Mouse (Mus musculus) v-Abl transformed pro-B cells (cell line): ENCODE results near the gene Asb4.

Source experiments
- in situ Hi-C, 2 experiments: fragments of 400-800 bp; cut with MboI; formaldehyde crosslinking; loops; one replicate each; pipeline ENCODE4 v1.15.1; 2025; ENCODE audit not compliant: unreplicated experiment in 2 of 2

The Asb4 gene

GRCm38 (mm10) chr6:5442316-5443085, 59.3 kb downstream of the Asb4 start:
- in situ Hi-C loops: no loop called here

GRCm38 (mm10) chr6:5443104-5443863, 60.1 kb downstream of the Asb4 start:
- in situ Hi-C loops: no loop called here

DNA sequence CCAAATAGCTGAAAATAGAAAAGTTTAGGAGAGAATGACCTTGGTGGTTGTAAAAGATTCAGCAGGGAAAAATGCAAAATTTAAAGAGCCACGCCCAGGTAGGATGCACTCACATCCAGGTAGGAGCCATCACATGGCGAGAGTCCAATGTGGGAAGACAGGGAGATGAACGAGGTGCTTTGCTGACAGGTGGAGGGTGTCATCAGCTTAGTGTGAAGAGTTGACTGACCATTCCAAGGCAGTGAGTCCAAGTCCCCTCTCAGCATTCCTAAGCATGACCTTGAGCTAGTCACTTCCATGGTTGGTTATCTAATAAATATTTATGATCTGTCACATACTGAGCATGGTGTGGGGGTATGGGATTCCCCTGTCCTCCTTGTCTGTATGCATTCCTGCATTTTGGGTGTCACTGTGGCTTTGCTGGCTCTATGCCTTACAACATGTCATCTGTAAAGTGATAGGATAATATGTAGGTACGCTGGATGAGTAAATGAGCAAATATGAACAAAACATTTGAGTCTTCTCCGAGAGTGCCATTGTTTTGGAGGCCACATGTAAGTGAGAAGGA, 61.2 kb downstream of the Asb4 start:
- in situ Hi-C loops: no loop called here

DNA sequence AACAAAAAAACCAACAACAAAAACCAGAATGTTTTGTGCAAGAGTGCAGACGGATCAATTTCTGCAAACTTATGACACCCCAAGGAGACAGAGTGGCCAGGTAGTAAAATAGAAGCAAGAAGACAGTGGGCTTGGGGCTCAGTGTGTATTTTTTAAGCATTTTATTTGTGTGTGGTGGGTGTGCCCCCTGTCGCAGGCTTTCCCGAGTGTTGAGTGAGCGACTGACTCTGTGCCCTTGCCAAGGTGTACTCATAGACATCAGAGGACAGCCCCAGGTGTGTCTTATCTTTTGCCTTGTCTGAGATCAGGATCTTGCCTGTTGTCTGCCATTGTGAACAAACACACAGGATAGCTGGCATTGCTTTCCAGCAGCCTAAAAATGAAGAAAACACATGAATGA, 63.8 kb downstream of the Asb4 start:
- in situ Hi-C loops: no loop called here

DNA sequence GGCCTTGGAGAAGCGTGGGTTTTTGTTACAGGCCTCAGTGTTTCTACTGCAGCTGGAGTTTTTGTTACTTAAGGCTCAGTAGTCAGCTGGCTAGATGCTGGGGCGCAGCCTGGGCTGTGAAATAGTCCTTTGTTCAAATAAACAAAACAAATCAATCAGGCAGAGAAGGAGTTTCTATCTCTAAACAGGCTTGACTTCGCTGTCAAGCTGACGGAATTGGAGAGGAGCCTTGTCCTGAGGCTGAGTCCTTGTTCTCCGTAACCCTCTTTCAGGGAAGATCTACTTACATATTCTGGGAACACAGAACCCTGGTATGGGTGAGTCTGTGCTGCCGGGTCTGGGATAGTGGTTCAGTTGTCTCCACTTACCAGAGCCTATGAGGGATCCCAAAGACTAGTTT, 64.4 kb downstream of the Asb4 start:
- in situ Hi-C loops: no loop called here

GRCm38 (mm10) chr6:5448396-5448795, 65.2 kb downstream of the Asb4 start:
- in situ Hi-C loops: no loop called here

DNA sequence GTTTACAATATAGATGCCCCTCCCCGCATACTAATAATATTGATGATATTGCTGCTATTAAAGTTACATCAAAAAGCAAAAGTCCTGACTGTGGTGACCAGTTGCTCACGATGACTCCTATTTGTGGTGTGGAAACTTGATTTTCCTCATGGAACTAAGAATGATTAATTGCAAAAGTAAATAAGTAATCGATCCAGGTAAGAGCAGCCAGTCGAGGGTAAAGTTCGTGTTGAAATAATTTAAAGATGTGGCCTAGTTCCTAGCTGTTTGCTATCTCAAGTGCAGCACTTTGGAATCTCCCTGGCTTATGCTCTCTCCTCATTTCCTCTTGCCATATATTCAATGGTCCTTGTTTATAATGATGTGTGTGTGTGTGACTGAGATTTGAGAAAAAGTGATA, 66.7 kb downstream of the Asb4 start:
- in situ Hi-C loops: no loop called here

- in situ Hi-C loops: no loop called here
These were observed 72.7 kb downstream of the Asb4 start for GRCm38 (mm10) chr6:5455836-5456235.

GRCm38 (mm10) chr6:5470480-5471318, 87.5 kb downstream of the Asb4 start:
- in situ Hi-C loops: no loop called here

- in situ Hi-C loops: no loop called here
These were observed 89.5 kb downstream of the Asb4 start for GRCm38 (mm10) chr6:5472692-5473091.

- in situ Hi-C loops: no loop called here
These were observed 90.8 kb downstream of the Asb4 start for GRCm38 (mm10) chr6:5474021-5474420.

DNA sequence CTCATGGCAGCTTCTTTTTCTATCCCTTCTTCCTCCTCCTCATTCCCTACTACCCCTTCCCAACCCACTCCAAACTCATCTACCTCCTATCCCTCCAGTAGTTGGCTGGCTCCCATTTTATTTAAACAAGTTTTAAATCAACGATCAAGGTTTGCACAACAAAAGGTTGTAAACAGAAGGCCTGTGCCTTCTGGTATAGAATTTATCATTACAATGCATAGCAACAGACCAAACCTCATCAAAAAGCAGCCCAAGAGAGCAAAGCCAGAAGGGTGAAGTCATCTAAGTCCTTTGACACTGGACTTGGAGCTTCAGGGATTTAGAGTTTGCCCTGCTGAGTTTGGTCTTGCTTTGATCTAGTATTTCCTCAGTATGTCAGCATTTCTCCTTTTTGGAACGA, 97.9 kb downstream of the Asb4 start:
- in situ Hi-C loops: no loop called here

DNA sequence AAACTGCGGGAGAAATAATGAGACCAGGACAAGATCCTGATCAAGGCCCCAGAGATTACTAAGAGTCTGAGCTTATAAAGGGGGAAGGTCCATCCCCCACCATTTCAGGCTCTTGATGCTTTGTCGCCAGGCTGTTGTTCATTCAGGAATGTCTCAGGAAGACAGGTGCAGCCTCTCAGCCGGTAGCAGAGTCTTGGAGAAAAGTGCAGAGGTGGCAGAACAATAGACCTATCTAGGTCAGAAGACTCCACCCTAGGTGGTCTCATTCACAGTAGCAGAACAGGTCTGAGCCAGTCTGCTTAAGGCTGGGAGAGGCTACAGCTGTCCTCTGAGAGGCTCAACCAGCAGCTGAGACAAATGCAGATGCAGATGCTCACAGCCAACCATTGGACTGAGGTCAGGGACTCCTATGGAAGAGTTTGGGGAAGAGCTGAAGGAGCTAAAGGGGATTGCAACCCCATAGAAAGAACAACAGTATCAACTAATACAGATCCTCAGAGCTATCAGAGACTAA, 99.1 kb downstream of the Asb4 start:
- in situ Hi-C loops: no loop called here
